Mouse (Mus musculus) brain, embryonic 14.5 days (tissue): ENCODE results near the gene Atp1b2. TPM values are rescaled to one million over a fixed set of nuclear protein-coding genes. Genes with fewer than 3 reads are reported as not detected.

Experiments
- DNase-seq: peaks from one replicate; pipeline ENCODE4 v3.0.0-alpha.2; 2011; ENCODE audit warnings: low read depth
- CTCF ChIP-seq: fragments of 200-500 bp; IDR thresholded peaks from 2 replicates; pipeline ENCODE4 v1.5.1; 2012; ENCODE audit warnings: inconsistent platforms, mild to moderate bottlenecking, moderate library complexity, borderline replicate concordance; ENCODE audit not compliant: insufficient read depth, insufficient read length; ENCODE audit errors: extremely low read depth
- POLR2A ChIP-seq: fragments of 200-500 bp; IDR thresholded peaks from 2 replicates; pipeline ENCODE4 v1.6.1; 2012; ENCODE audit warnings: mild to moderate bottlenecking, inconsistent platforms, borderline replicate concordance; ENCODE audit not compliant: poor library complexity, insufficient read depth, insufficient read length, severe bottlenecking; ENCODE audit errors: extremely low read depth
- polyA plus RNA-seq: library from polyadenylated mRNA; depleted of rRNA; stranded (reverse); fragments of >200 nt; gene quantifications from 2 replicates; pipeline ENCODE4 v1.2.3, GENCODE M21; 2012; rRNA removed

Atp1b2 gene
- polyA plus RNA-seq, 1 experiment, result 74.7 TPM

GRCm38 (mm10) chr11:69554539-69555140 is 51.1 kb downstream of the Atp1b2 start:
- no peak for TF ChIP-seq POLR2A
- no peak for TF ChIP-seq CTCF
- DNase-seq, result no peak

GRCm38 (mm10) chr11:69553341-69553721 is 52.4 kb downstream of the Atp1b2 start:
- no peak for DNase-seq
- no peak for TF ChIP-seq POLR2A

GRCm38 (mm10) chr11:69552622-69553340 is 53.0 kb downstream of the Atp1b2 start:
- peak; percentile 95 for DNase-seq
- no peak for TF ChIP-seq POLR2A
- no peak for TF ChIP-seq CTCF

- TF ChIP-seq CTCF, result no peak
- no peak for TF ChIP-seq POLR2A
- DNase-seq, result no peak
These were observed 54.4 kb downstream of the Atp1b2 start for GRCm38 (mm10) chr11:69551310-69551709.

Other genes starting within 250 kb of the Atp1b2 start
- gene Chd3, start 236.5 kb downstream of the Atp1b2 start, polyA plus RNA-seq, result 321 and 358 TPM in 2 replicates
- 84.1 and 111 TPM in 2 replicates for gene Naa38, start 210.5 kb downstream of the Atp1b2 start, polyA plus RNA-seq
- 26.7 and 28.7 TPM in 2 replicates for gene Cyb5d1, start 210.3 kb downstream of the Atp1b2 start, polyA plus RNA-seq
- gene Tmem88, start 207.7 kb downstream of the Atp1b2 start, polyA plus RNA-seq, result 5.7 TPM in 2 replicates
- gene Kdm6b, start 192.3 kb downstream of the Atp1b2 start, polyA plus RNA-seq, result 12.4 and 38.7 TPM in 2 replicates
- 4.7 and 5.2 TPM in 2 replicates for gene Dnah2, start 56.8 kb downstream of the Atp1b2 start, polyA plus RNA-seq
- 187 and 206 TPM in 2 replicates for gene Efnb3, start 45.7 kb downstream of the Atp1b2 start, polyA plus RNA-seq
- 20.9 and 27.0 TPM in 2 replicates for gene Wrap53, start 25.7 kb downstream of the Atp1b2 start, polyA plus RNA-seq
- gene Trp53, start 25.6 kb downstream of the Atp1b2 start, polyA plus RNA-seq, result 93.6 and 131 TPM in 2 replicates
- 0.08 TPM in 1 of 2 replicates, not detected in the other for gene Shbg, start 12.0 kb upstream of the Atp1b2 start, polyA plus RNA-seq
- gene Sat2, start 16.1 kb upstream of the Atp1b2 start, polyA plus RNA-seq, result 13.7 and 17.8 TPM in 2 replicates
- gene Fxr2, start 27.0 kb upstream of the Atp1b2 start, polyA plus RNA-seq, result 129 and 151 TPM in 2 replicates
- 0.42 TPM in 1 of 2 replicates, not detected in the other for gene Sox15, start 49.4 kb upstream of the Atp1b2 start, polyA plus RNA-seq
- gene Mpdu1, start 56.7 kb upstream of the Atp1b2 start, polyA plus RNA-seq, result 133 and 185 TPM in 2 replicates
- 7.8 and 10.8 TPM in 2 replicates for gene Cd68, start 60.2 kb upstream of the Atp1b2 start, polyA plus RNA-seq
- 894 and 1,040 TPM in 2 replicates for gene Eif4a1, start 66.5 kb upstream of the Atp1b2 start, polyA plus RNA-seq
- gene Senp3, start 76.1 kb upstream of the Atp1b2 start, polyA plus RNA-seq, result 139 and 167 TPM in 2 replicates
- 0.55 and 0.71 TPM in 2 replicates for gene Tnfsf13, start 79.8 kb upstream of the Atp1b2 start, polyA plus RNA-seq
- gene Tnfsf12, start 89.9 kb upstream of the Atp1b2 start, polyA plus RNA-seq, result 5.3 and 6.0 TPM in 2 replicates
- gene Tnfsfm13, start 90.2 kb upstream of the Atp1b2 start, polyA plus RNA-seq, result 0.77 and 1.2 TPM in 2 replicates
- gene Polr2a, start 152.7 kb upstream of the Atp1b2 start, polyA plus RNA-seq, result 35.8 and 71.0 TPM in 2 replicates
- gene Slc35g3, start 156.0 kb upstream of the Atp1b2 start, polyA plus RNA-seq, result 0.68 and 1.1 TPM in 2 replicates
- gene Zbtb4, start 160.0 kb upstream of the Atp1b2 start, polyA plus RNA-seq, result 10.0 and 12.1 TPM in 2 replicates
- 3.0 and 4.2 TPM in 2 replicates for gene Chrnb1, start 190.0 kb upstream of the Atp1b2 start, polyA plus RNA-seq
- 20.4 and 20.9 TPM in 2 replicates for gene Fgf11, start 195.9 kb upstream of the Atp1b2 start, polyA plus RNA-seq
- 0.30 and 0.36 TPM in 2 replicates for gene Tmem102, start 199.7 kb upstream of the Atp1b2 start, polyA plus RNA-seq
- not detected in 2 replicates for gene Gm39566, start 209.4 kb upstream of the Atp1b2 start, polyA plus RNA-seq
- not detected in 2 replicates for gene Spem2, start 212.5 kb upstream of the Atp1b2 start, polyA plus RNA-seq
- gene Spem1, start 216.2 kb upstream of the Atp1b2 start, polyA plus RNA-seq, result 1.3 and 1.4 TPM in 2 replicates
- gene Nlgn2, start 231.8 kb upstream of the Atp1b2 start, polyA plus RNA-seq, result 123 and 183 TPM in 2 replicates
- 167 and 271 TPM in 2 replicates for gene Tmem256, start 232.6 kb upstream of the Atp1b2 start, polyA plus RNA-seq
- 86.3 and 105 TPM in 2 replicates for gene Plscr3, start 240.4 kb upstream of the Atp1b2 start, polyA plus RNA-seq